Mouse (Mus musculus): ENCODE results near the gene Glp1r. TPM values are rescaled to one million over a fixed set of nuclear protein-coding genes. Genes with fewer than 3 reads are reported as not detected.

Glp1r gene
- total RNA-seq, 2 experiments from 2014 or later: 2.3 to 3.4 TPM

GRCm38 (mm10) chr17:30983521-30983920, 81.9 kb downstream of the Glp1r start:
- no peak for TF ChIP-seq CTCF (conservative IDR thresholded peaks at IDR 0.05)

GRCm38 (mm10) chr17:30990254-30990653, 88.6 kb downstream of the Glp1r start:
- no peak overlapping the region for H3K4me3 ChIP-seq
- H3K27ac ChIP-seq: no peak overlapping the region
- DNase-seq (ENCODE audit: low spot score in 2 of 2): peak; percentile 24 to 35
- TF ChIP-seq CTCF (conservative IDR thresholded peaks at IDR 0.05): peak; percentile 77

More at GRCm38 (mm10) chr17:30983521-30983920, 81.9 kb downstream of the Glp1r start:
- no peak for DNase-seq (ENCODE audit: low spot score in 2 of 2)
- no peak overlapping the region for H3K27ac ChIP-seq
- no peak overlapping the region for H3K4me3 ChIP-seq

Small RNA genes within 50 kb of the gene (microRNA-seq; reads per million reads assigned to microRNA genes)
- 0 reads per million in 2 experiments for gene Gm24026

Other genes with a start within 250 kb of the Glp1r start
- under 1 TPM; 0.67 to 0.79 TPM for gene Umodl1, start 52.8 kb downstream of the Glp1r start, total RNA-seq (2021)
- gene Abcg1, start 155.9 kb downstream of the Glp1r start, total RNA-seq (2021): 10 to 100 TPM; 75.7 to 83.3 TPM
- not detected for gene Tff3, start 227.8 kb downstream of the Glp1r start, total RNA-seq (2021)
- gene Tff2, start 242.5 kb downstream of the Glp1r start, total RNA-seq (2021): not detected

Measured in layer of hippocampus, adult 2 months (tissue).